Mouse (Mus musculus) kidney, embryonic 14.5 days (tissue): ENCODE results near the gene Gpbar1. TPM values are rescaled to one million over a fixed set of nuclear protein-coding genes. Genes with fewer than 3 reads are reported as not detected.

ENCODE experiments used
- ATAC-seq: fragments of 200-750 bp; cut with Nextera tagmentation; 2 replicates; pipeline ENCODE4 v1.8.0; 2017; ENCODE audit warnings: moderate number of reproducible peaks, mild to moderate bottlenecking, moderate TSS enrichment, moderate library complexity; ENCODE audit not compliant: low FRiP score, low TSS enrichment
- H3K27ac ChIP-seq: fragments of 300-500 bp; sonication (generic); 2 replicates; pipeline ENCODE4 v1.5.1; 2014; ENCODE audit warnings: low read depth, mild to moderate bottlenecking, low read length, moderate library complexity, mixed read lengths
- H3K27me3 ChIP-seq: fragments of 300-500 bp; sonication (generic); 2 replicates; pipeline ENCODE4 v1.6.1; 2014; ENCODE audit warnings: mild to moderate bottlenecking, low read length; ENCODE audit not compliant: control insufficient read depth, insufficient read depth
- H3K36me3 ChIP-seq: fragments of 300-500 bp; sonication (generic); 2 replicates; pipeline ENCODE4 v1.6.1; 2014; ENCODE audit warnings: low read length, mixed read lengths; ENCODE audit not compliant: control insufficient read depth, insufficient read depth
- H3K4me1 ChIP-seq: fragments of 300-500 bp; sonication (generic); 2 replicates; pipeline ENCODE4 v1.6.1; 2014; ENCODE audit warnings: low read length, mixed read lengths; ENCODE audit not compliant: control insufficient read depth, insufficient read depth
- H3K4me2 ChIP-seq: fragments of 300-500 bp; sonication (generic); replicated peaks from 2 replicates; pipeline ENCODE4 v1.6.1; 2014; ENCODE audit warnings: low read depth, mild to moderate bottlenecking, low read length
- H3K4me3 ChIP-seq: fragments of 300-500 bp; sonication (generic); 2 replicates; pipeline ENCODE4 v1.5.1; 2014; ENCODE audit warnings: mild to moderate bottlenecking, low read length
- H3K9ac ChIP-seq: fragments of 300-500 bp; sonication (generic); 2 replicates; pipeline ENCODE4 v1.6.1; 2014; ENCODE audit warnings: low read depth, mild to moderate bottlenecking, low read length, moderate library complexity
- H3K9me3 ChIP-seq: fragments of 300-500 bp; sonication (generic); 2 replicates; pipeline ENCODE4 v1.6.1; 2016; ENCODE audit warnings: low read length; ENCODE audit not compliant: control insufficient read depth
- WGBS: fragments of 180-500 bp; shearing (Covaris S2); extraction: QIAGEN DNeasy Blood & Tissue Kit; methylation state at CpG from one replicate; pipeline ENCODE4 v1.1.7; 2014; 5-methylcytosine and 5-hydroxymethylcytosine counted together
- polyA plus RNA-seq: library from polyadenylated mRNA; unstranded; fragments of >200 nt; fragmentation: Nextera tagmentation; extraction: Ambion mirVana; gene quantifications from 2 replicates; pipeline ENCODE4 v1.2.1, GENCODE M21; 2014

The Gpbar1 gene
- polyA plus RNA-seq, 1 experiment from 2014 or later, result 3.2 TPM

DNA sequence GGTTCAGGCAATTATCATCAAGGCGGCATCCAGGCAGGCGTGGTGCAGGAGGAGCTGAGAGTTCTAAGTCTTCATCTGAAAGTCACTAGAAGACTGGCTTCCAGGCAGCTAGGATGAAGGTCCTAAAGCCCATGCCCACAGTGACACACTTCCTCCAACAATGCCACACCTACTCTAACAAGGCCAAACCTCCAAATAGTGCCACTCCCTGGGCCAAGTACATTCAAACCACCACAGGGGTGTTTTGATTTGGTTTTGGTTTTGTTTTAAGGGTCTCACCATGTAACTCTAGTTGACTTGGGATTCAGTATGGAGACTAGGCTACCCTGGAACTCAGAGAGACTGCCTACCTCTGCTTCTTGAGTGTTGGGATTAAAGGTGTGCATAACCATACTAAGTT lies 27.2 kb downstream of the Gpbar1 start, which contains the start of gene Tmbim1:
Tmbim1 (minus strand) TSS at position 101 of the 400 bp plus-strand sequence.
- peak within 1 kb of the TSS; percentile 70 for H3K4me3 ChIP-seq
- ATAC-seq, result no peak
- peaks cover 6% of the 10 kb centered on the region for H3K4me1 ChIP-seq
- peak within 1 kb of the TSS; percentile 81 for H3K4me2 ChIP-seq
- no peaks in the 10 kb centered on the region for H3K9me3 ChIP-seq
- peak within 1 kb of the TSS; percentile 79; the same call in 1 of the 2 replicates for H3K9ac ChIP-seq
- H3K27ac ChIP-seq, result peak within 1 kb of the TSS; percentile 86; the same call in 1 of the 2 replicates
- 85% methylated on average over 2 of the region's 2 CpGs for WGBS
- H3K36me3 ChIP-seq, result no peaks in the 10 kb centered on the region
- no peaks in the 10 kb centered on the region for H3K27me3 ChIP-seq

- Histone ChIP-seq H3K9me3 (no peaks in the 10 kb centered on the region), H3K4me3 (no peak overlapping the region), H3K4me2 (no peak overlapping the region), H3K9ac (no peak overlapping the region), H3K27ac (no peak overlapping the region), H3K27me3 (no peaks in the 10 kb centered on the region), H3K4me1 (peaks cover 6% of the 10 kb centered on the region), H3K36me3 (no peaks in the 10 kb centered on the region)
- 95% methylated on average over 1 of the region's 1 CpGs for WGBS
- ATAC-seq, result no peak
Observed at GRCm38 (mm10) chr1:74307146-74307545, 28.8 kb downstream of the Gpbar1 start.

GRCm38 (mm10) chr1:74308001-74308964 lies 29.9 kb downstream of the Gpbar1 start:
- H3K4me2 ChIP-seq, result no peak overlapping the region
- H3K4me1 ChIP-seq, result no peaks in the 10 kb centered on the region
- WGBS, result 65% methylated on average over 10 of the region's 10 CpGs
- ATAC-seq, result no peak
- H3K4me3 ChIP-seq, result no peak overlapping the region
- no peaks in the 10 kb centered on the region for H3K9me3 ChIP-seq
- no peak overlapping the region for H3K27ac ChIP-seq
- no peak overlapping the region for H3K9ac ChIP-seq
- H3K36me3 ChIP-seq, result no peaks in the 10 kb centered on the region
- H3K27me3 ChIP-seq, result no peaks in the 10 kb centered on the region

DNA sequence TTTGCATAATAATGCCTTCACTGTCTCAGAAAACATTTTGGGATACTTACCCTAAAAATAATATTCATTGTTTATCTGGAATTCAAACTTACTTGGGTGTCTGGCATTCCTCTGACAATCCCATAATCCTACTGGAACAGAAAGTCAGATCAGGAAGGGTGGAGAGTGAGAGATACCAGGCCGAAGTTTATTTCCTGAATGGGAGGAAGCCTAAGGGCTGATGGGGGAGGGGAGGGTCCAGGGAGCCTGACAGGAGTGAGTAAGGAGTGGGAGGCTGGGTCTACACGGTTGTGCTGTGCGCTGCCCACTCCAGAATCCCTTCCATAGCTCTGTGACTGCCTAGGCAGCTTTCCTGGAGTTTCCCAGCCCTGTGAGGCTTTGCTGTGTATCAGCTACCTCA lies 31.4 kb downstream of the Gpbar1 start:
- H3K4me3 ChIP-seq, result no peak overlapping the region
- no peaks in the 10 kb centered on the region for H3K4me1 ChIP-seq
- H3K9ac ChIP-seq, result no peak overlapping the region
- 24% methylated on average over 3 of the region's 3 CpGs for WGBS
- H3K27ac ChIP-seq, result no peak overlapping the region
- no peak for ATAC-seq
- H3K4me2 ChIP-seq, result no peak overlapping the region
- H3K27me3 ChIP-seq, result no peaks in the 10 kb centered on the region
- H3K9me3 ChIP-seq, result no peaks in the 10 kb centered on the region
- H3K36me3 ChIP-seq, result no peaks in the 10 kb centered on the region

GRCm38 (mm10) chr1:74313049-74313692 lies 34.8 kb downstream of the Gpbar1 start:
- ATAC-seq, result peak; percentile 56
- H3K4me1 ChIP-seq, result no peaks in the 10 kb centered on the region
- WGBS, result 4% methylated on average over 3 of the region's 3 CpGs

DNA sequence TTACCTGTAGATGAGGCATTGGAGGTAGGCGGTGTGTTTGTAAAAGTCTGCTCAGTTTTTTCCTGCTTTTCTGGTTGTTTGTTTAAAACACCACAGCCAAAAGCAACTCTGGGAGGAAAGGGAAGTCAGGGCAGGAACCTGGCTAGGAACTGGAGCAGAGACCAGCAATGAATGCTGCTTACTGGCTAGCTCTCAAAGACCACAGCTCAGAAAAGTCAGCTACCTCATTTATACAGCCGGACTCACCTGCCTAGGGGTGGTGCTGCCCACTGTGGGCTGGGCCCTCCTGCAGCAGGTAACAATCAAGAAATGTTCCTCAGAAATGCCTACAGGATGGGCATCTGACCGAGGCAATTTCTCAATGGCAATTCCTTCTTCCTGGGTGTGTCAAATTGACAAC lies 36.4 kb downstream of the Gpbar1 start:
- no peak for ATAC-seq
- Histone ChIP-seq H3K4me1 (no peaks in the 10 kb centered on the region), H3K27me3 (no peaks in the 10 kb centered on the region), H3K27ac (no peak overlapping the region), H3K9me3 (no peaks in the 10 kb centered on the region), H3K36me3 (no peaks in the 10 kb centered on the region), H3K4me3 (no peak overlapping the region), H3K4me2 (no peak overlapping the region), H3K9ac (no peak overlapping the region)
- 90% methylated on average over 3 of the region's 3 CpGs for WGBS

More at GRCm38 (mm10) chr1:74313049-74313692, 34.8 kb downstream of the Gpbar1 start:
- Histone ChIP-seq H3K4me2 (no peak overlapping the region), H3K27me3 (no peaks in the 10 kb centered on the region), H3K9me3 (no peaks in the 10 kb centered on the region), H3K9ac (no peak overlapping the region), H3K4me3 (no peak overlapping the region), H3K27ac (no peak overlapping the region), H3K36me3 (no peaks in the 10 kb centered on the region)

DNA sequence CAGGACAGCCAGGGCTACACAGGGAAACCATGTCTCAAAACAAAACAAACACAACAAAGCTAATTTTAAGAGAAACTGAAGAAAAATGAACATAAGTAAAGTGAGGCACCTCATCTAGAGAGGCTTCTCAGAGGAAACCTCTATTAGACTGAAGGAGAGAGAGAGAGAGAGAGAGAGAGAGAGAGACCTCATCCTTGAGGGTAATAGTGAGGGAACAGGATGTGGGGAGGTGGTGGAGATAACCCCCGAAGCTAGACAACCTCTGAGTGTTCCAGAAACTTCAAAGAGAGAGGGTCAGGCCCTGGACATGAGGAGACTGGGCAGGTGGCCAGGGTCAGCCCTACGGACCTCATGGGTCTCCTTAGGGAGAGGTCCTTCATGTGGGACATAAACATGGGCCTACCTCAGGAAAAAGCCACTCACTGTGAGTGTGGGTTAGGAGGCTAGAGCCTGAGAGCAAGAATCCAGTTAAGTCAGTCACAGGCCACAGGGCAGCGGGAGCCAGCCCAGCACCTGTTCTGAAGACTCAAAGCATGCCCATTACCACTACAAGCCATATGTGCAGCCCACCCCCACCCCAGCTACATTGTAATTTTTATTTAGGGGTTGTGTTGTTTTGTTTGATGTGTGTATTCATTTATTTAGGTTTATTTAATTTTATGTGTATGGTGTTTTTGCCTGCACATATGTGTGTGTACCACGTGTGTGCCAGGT lies 37.9 kb downstream of the Gpbar1 start:
- H3K27ac ChIP-seq, result no peak overlapping the region
- no peaks in the 10 kb centered on the region for H3K36me3 ChIP-seq
- no peak overlapping the region for H3K9ac ChIP-seq
- no peak overlapping the region for H3K4me3 ChIP-seq
- H3K9me3 ChIP-seq, result no peaks in the 10 kb centered on the region
- 79% methylated on average over 4 of the region's 4 CpGs for WGBS
- no peak overlapping the region for H3K4me2 ChIP-seq
- H3K27me3 ChIP-seq, result no peaks in the 10 kb centered on the region
- no peaks in the 10 kb centered on the region for H3K4me1 ChIP-seq
- no peak for ATAC-seq

GRCm38 (mm10) chr1:74318711-74319110 lies 40.4 kb downstream of the Gpbar1 start:
- Histone ChIP-seq H3K4me1 (no peaks in the 10 kb centered on the region), H3K36me3 (no peaks in the 10 kb centered on the region), H3K27me3 (no peaks in the 10 kb centered on the region), H3K4me3 (no peak overlapping the region), H3K9me3 (no peaks in the 10 kb centered on the region), H3K27ac (no peak overlapping the region), H3K4me2 (no peak overlapping the region), H3K9ac (no peak overlapping the region)
- ATAC-seq, result no peak
- 77% methylated on average over 3 of the region's 3 CpGs for WGBS
